Mouse (Mus musculus) heart, embryonic 10.5 days (tissue): ENCODE data around the gene Depdc5. TPM values are rescaled to one million over a fixed set of nuclear protein-coding genes. Genes with fewer than 3 reads are reported as not detected.
"Not testable (repeated sequence)": the region's sequence is repeated elsewhere in the genome, so short reads cannot be mapped to it uniquely, and the experiment has no call there.

ENCODE experiments used
- DNase-seq: peaks from one replicate; pipeline ENCODE4 v3.0.0-alpha.2; 2017; ENCODE audit warnings: low spot score
- H3K27ac ChIP-seq: fragments of 300-500 bp; sonication (generic); 2 replicates; pipeline ENCODE4 v1.5.1; 2016; ENCODE audit warnings: mild to moderate bottlenecking
- H3K27me3 ChIP-seq: fragments of 300-500 bp; sonication (generic); 2 replicates; pipeline ENCODE4 v1.6.1; 2016; ENCODE audit warnings: mild to moderate bottlenecking; ENCODE audit not compliant: poor library complexity, insufficient read depth, severe bottlenecking
- H3K36me3 ChIP-seq: fragments of 300-500 bp; sonication (generic); 2 replicates; pipeline ENCODE4 v1.6.1; 2016; ENCODE audit warnings: mild to moderate bottlenecking, moderate library complexity
- H3K4me1 ChIP-seq: fragments of 300-500 bp; sonication (generic); 2 replicates; pipeline ENCODE4 v1.6.1; 2016; ENCODE audit warnings: mild to moderate bottlenecking
- H3K4me3 ChIP-seq: fragments of 300-500 bp; sonication (generic); 2 replicates; pipeline ENCODE4 v1.5.1; 2016; ENCODE audit warnings: mild to moderate bottlenecking, moderate library complexity
- H3K9me3 ChIP-seq: fragments of 300-500 bp; sonication (generic); 2 replicates; pipeline ENCODE4 v1.6.1; 2016; ENCODE audit warnings: mild to moderate bottlenecking, moderate library complexity
- WGBS: fragments of 180-500 bp; shearing (Covaris S2); methylation state at CpG from one replicate; pipeline ENCODE4 v1.1.7; 2016; 5-methylcytosine and 5-hydroxymethylcytosine counted together
- polyA plus RNA-seq: library from polyadenylated mRNA; unstranded; fragments of >200 nt; fragmentation: Nextera tagmentation; extraction: Ambion mirVana; gene quantifications from 2 replicates; pipeline ENCODE4 v1.2.1, GENCODE M21; 2016

The Depdc5 gene
- polyA plus RNA-seq, 1 experiment from 2014 or later: 25.0 TPM

- Histone ChIP-seq H3K27ac (no peak overlapping the region), H3K9me3 (no peaks in the 10 kb centered on the region), H3K36me3 (peaks cover 23% of the 10 kb centered on the region), H3K27me3 (no peaks in the 10 kb centered on the region), H3K4me3 (no peak overlapping the region), H3K4me1 (peaks cover 17% of the 10 kb centered on the region)
- 69% methylated on average over 4 of the region's 4 CpGs for WGBS
- no peak for DNase-seq
These were observed 167.1 kb downstream of the Depdc5 start for GRCm38 (mm10) chr5:33030425-33031175.

GRCm38 (mm10) chr5:33032036-33032773, 168.7 kb downstream of the Depdc5 start:
- H3K4me1 ChIP-seq: peaks cover 17% of the 10 kb centered on the region
- no peaks in the 10 kb centered on the region for H3K27me3 ChIP-seq
- H3K9me3 ChIP-seq: no peaks in the 10 kb centered on the region
- H3K36me3 ChIP-seq: peaks cover 15% of the 10 kb centered on the region
- H3K4me3 ChIP-seq: no peak overlapping the region
- no peak overlapping the region for H3K27ac ChIP-seq
- no peak for DNase-seq
- WGBS: 77% methylated on average over 10 of the region's 10 CpGs

GRCm38 (mm10) chr5:33033121-33033520, 169.6 kb downstream of the Depdc5 start:
- H3K27me3 ChIP-seq: no peaks in the 10 kb centered on the region
- 0% methylated on average over 4 of the region's 4 CpGs for WGBS

GRCm38 (mm10) chr5:33033633-33034032, 170.1 kb downstream of the Depdc5 start:
- peaks cover 17% of the 10 kb centered on the region for H3K4me1 ChIP-seq
- not testable (repeated sequence) for H3K36me3 ChIP-seq, H3K27me3 ChIP-seq, H3K4me3 ChIP-seq, DNase-seq, H3K9me3 ChIP-seq, H3K27ac ChIP-seq
- WGBS: 45% methylated on average over 8 of the region's 8 CpGs

More at GRCm38 (mm10) chr5:33033121-33033520, 169.6 kb downstream of the Depdc5 start:
- Histone ChIP-seq H3K27ac (no peak overlapping the region), H3K4me1 (peaks cover 17% of the 10 kb centered on the region), H3K36me3 (peaks cover 11% of the 10 kb centered on the region; the same call in 1 of the 2 replicates), H3K4me3 (no peak overlapping the region), H3K9me3 (no peaks in the 10 kb centered on the region)
- peak; percentile 94 for DNase-seq

DNA sequence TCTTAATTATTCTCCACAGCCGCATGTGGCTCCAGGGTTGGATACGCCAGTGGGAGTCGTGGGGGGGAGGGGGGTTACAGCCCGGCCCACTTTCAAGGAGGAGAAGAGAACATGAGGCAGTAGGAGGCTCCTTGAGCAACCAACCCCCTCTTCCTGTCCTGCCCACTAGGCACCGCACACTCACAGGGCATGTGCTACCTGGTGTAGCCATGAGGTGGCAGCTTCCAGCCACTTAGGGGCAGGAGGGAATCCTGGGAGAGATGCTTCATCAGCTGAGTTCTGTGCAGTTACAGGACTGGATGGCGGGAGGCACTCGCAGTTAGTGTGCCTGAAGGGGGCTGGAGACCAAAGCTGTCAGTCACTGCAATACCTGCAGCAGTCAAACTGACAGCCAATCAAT, 170.6 kb downstream of the Depdc5 start:
- 17% methylated on average over 7 of the region's 7 CpGs for WGBS
- Histone ChIP-seq H3K27me3 (no peaks in the 10 kb centered on the region), H3K4me3 (no peak overlapping the region), H3K9me3 (no peaks in the 10 kb centered on the region), H3K27ac (no peak overlapping the region), H3K4me1 (peaks cover 17% of the 10 kb centered on the region), H3K36me3 (0 out of 2 replicates have a peak, but pooled peaks cover under 1% of the 10 kb centered on the region)
- DNase-seq: no peak

GRCm38 (mm10) chr5:33034916-33035315, 171.4 kb downstream of the Depdc5 start:
- 30% methylated on average over 3 of the region's 3 CpGs for WGBS
- Histone ChIP-seq H3K36me3 (no peaks in the 10 kb centered on the region), H3K9me3 (no peaks in the 10 kb centered on the region), H3K27ac (no peak overlapping the region), H3K27me3 (no peaks in the 10 kb centered on the region), H3K4me1 (peaks cover 17% of the 10 kb centered on the region), H3K4me3 (no peak overlapping the region)
- peak; percentile 22 for DNase-seq

GRCm38 (mm10) chr5:33038656-33039509, 175.4 kb downstream of the Depdc5 start:
- H3K27ac ChIP-seq: no peak overlapping the region
- H3K36me3 ChIP-seq: no peaks in the 10 kb centered on the region
- no peaks in the 10 kb centered on the region for H3K27me3 ChIP-seq
- H3K9me3 ChIP-seq: no peaks in the 10 kb centered on the region
- peak overlapping the region; percentile 45 for H3K4me3 ChIP-seq
- peaks cover 9% of the 10 kb centered on the region; the same call in 1 of the 2 replicates for H3K4me1 ChIP-seq
- peak; percentile 72 for DNase-seq
- WGBS: 45% methylated on average over 13 of the region's 13 CpGs

DNA sequence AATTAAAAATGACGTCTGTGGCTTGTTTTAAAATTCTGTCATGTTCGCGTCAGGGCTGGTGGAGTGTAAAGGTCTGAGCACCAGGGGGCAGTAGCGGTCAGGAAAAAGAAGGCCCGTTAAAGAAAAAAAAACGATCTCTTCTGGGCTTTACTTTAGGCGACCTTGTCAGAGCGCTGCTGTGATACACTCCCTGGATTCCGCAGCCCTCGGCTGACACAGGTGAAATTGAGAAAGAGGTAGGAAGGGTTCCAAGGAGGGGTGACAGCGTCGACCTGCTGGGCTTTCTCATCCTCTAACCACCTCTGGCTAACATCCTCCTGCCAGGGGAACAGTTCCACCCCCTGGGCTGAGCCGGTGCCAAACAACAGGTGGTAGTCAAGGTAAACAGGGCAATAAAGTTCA, 176.0 kb downstream of the Depdc5 start:
- Histone ChIP-seq H3K27ac (no peak overlapping the region), H3K4me1 (0 out of 2 replicates have a peak, but pooled peaks cover 3% of the 10 kb centered on the region), H3K36me3 (no peaks in the 10 kb centered on the region), H3K4me3 (peak overlapping the region; percentile 45), H3K27me3 (no peaks in the 10 kb centered on the region), H3K9me3 (no peaks in the 10 kb centered on the region)
- 5% methylated on average over 13 of the region's 13 CpGs for WGBS
- DNase-seq: peak; percentile 79

DNA sequence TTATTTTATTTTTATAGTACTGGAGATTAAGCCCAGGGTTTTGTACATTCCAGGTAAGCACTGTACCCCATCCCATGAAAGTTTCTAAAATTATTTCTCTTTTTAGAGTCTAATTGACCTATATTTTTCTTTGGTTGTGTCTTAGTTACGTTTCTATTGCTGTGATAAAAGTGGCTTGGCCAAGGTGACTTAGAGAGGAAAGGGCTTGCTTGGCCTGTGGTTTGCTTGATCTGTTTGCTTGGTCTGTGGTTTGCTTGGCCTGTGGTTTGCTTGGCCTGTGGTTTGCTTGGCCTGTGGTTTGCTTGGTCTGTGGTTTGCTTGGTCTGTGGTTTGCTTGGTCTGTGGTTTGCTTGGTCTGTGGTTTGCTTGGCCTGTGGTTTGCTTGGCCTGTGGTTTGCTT, 177.2 kb downstream of the Depdc5 start:
- H3K4me1 ChIP-seq, H3K27me3 ChIP-seq, H3K27ac ChIP-seq, H3K36me3 ChIP-seq, H3K4me3 ChIP-seq, H3K9me3 ChIP-seq, DNase-seq: not testable (repeated sequence)
- WGBS: 86% methylated on average over 1 of the region's 1 CpGs

- no peaks in the 10 kb centered on the region for H3K27me3 ChIP-seq
- DNase-seq: peak; percentile 64
- 69% methylated on average over 10 of the region's 10 CpGs for WGBS
These were observed 179.9 kb downstream of the Depdc5 start for GRCm38 (mm10) chr5:33043397-33043796.

More at GRCm38 (mm10) chr5:33043397-33043796, 179.9 kb downstream of the Depdc5 start:
- Histone ChIP-seq H3K4me3 (no peak overlapping the region), H3K9me3 (no peaks in the 10 kb centered on the region), H3K27ac (no peak overlapping the region), H3K4me1 (0 out of 2 replicates have a peak, but pooled peaks cover 3% of the 10 kb centered on the region), H3K36me3 (no peaks in the 10 kb centered on the region)
